Mouse (Mus musculus) thymus, postnatal 36 days (tissue): ENCODE data around the gene Syne3.

ENCODE experiments used
- DNase-seq, 2 experiments: peaks; one replicate each; pipeline ENCODE4 v3.0.0; 2022; ENCODE audit warnings: mixed read lengths in 2 of 2

Gene Syne3

GRCm38 (mm10) chr12:104881518-104882060 is 128.0 kb downstream of the Syne3 start:
- no peak for DNase-seq

GRCm38 (mm10) chr12:104880367-104880766 is 129.2 kb downstream of the Syne3 start:
- DNase-seq, result no peak
